Mouse (Mus musculus): ENCODE results near the gene Rab25. TPM values are rescaled to one million over a fixed set of nuclear protein-coding genes. Genes with fewer than 3 reads are reported as not detected.
A peak's percentile ranks its signal among the peaks of the same experiment; 100 is the strongest.

The Rab25 gene
- polyA plus RNA-seq, 1 experiment from 2014 or later: 2.1 TPM

- H3K9me3 ChIP-seq: no peaks in the 10 kb centered on the region
- H3K4me1 ChIP-seq (replicated peaks): peaks cover 51% of the 10 kb centered on the region
- H3K27ac ChIP-seq: peak overlapping the region; percentile 71
Measured at GRCm38 (mm10) chr3:88511559-88511958, 36.5 kb downstream of the Rab25 start.

GRCm38 (mm10) chr3:88510421-88511289 is 37.4 kb downstream of the Rab25 start:
- no peaks in the 10 kb centered on the region for H3K36me3 ChIP-seq
- no peaks in the 10 kb centered on the region for H3K9me3 ChIP-seq
- 58% methylated on average over 13 of the region's 13 CpGs for WGBS
- H3K4me3 ChIP-seq: peak overlapping the region; percentile 54
- no peak for DNase-seq (ENCODE audit: low spot score)
- peak overlapping the region; percentile 87 for H3K27ac ChIP-seq
- H3K4me1 ChIP-seq (replicated peaks): peaks cover 52% of the 10 kb centered on the region
- peaks cover 3% of the 10 kb centered on the region for H3K27me3 ChIP-seq (ENCODE audit: insufficient read depth, poor library complexity, severe bottlenecking)

More at GRCm38 (mm10) chr3:88511559-88511958, 36.5 kb downstream of the Rab25 start:
- H3K4me3 ChIP-seq: no peak overlapping the region
- H3K27me3 ChIP-seq (ENCODE audit: insufficient read depth, poor library complexity, severe bottlenecking): peaks cover 3% of the 10 kb centered on the region
- no peaks in the 10 kb centered on the region for H3K36me3 ChIP-seq
- no peak for DNase-seq (ENCODE audit: low spot score)
- WGBS: 63% methylated on average over 4 of the region's 4 CpGs

GRCm38 (mm10) chr3:88509692-88510420 is 38.2 kb downstream of the Rab25 start, which contains the start of gene Lmna:
TSS of gene Lmna (minus strand) at chr3:88509956.
- under 1% methylated on average over 31 of the region's 31 CpGs for WGBS
- Histone ChIP-seq H3K36me3 (no peaks in the 10 kb centered on the region), H3K27me3 (ENCODE audit: insufficient read depth, poor library complexity, severe bottlenecking) (peaks cover 6% of the 10 kb centered on the region), H3K9me3 (no peaks in the 10 kb centered on the region), H3K27ac (peak within 1 kb of the TSS; percentile 87), H3K4me1 (replicated peaks) (peaks cover 58% of the 10 kb centered on the region), H3K4me3 (peak within 1 kb of the TSS; percentile 54)
- peak; percentile 92 for DNase-seq (ENCODE audit: low spot score)

GRCm38 (mm10) chr3:88509250-88509649 is 38.9 kb downstream of the Rab25 start:
- peak overlapping the region; percentile 54 for H3K4me3 ChIP-seq
- H3K27ac ChIP-seq: peak overlapping the region; percentile 87
- H3K9me3 ChIP-seq: no peaks in the 10 kb centered on the region
- no peaks in the 10 kb centered on the region for H3K36me3 ChIP-seq
- H3K27me3 ChIP-seq (ENCODE audit: insufficient read depth, poor library complexity, severe bottlenecking): peaks cover 10% of the 10 kb centered on the region
- no peak for DNase-seq (ENCODE audit: low spot score)
- H3K4me1 ChIP-seq (replicated peaks): peaks cover 60% of the 10 kb centered on the region
- 77% methylated on average over 3 of the region's 3 CpGs for WGBS

DNA sequence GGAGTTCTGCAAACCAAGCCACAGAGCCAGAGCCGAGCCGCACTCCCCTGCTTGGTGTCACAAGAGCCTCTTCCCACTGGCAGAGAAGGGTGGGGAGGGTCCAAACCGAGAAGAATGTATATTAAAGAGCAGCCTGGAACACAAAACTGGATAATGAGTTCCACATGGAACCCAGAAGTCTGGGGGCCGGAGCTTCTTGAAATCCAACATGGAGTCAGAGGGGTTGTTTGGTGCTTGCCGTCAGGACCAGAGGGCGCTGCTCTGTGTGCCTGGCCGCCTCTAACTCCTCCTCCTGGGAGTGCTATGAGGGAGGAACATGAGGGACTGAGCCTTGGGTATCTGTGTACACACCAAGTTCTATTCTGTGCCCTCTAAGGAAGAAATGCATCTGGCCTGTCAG is 42.3 kb downstream of the Rab25 start:
- Histone ChIP-seq H3K36me3 (no peaks in the 10 kb centered on the region), H3K27ac (0 out of 2 replicates have a peak overlapping the region, but pooled peaks have one; percentile 13), H3K4me1 (replicated peaks) (peaks cover 63% of the 10 kb centered on the region), H3K4me3 (no peak overlapping the region), H3K27me3 (ENCODE audit: insufficient read depth, poor library complexity, severe bottlenecking) (peaks cover 45% of the 10 kb centered on the region), H3K9me3 (no peaks in the 10 kb centered on the region)
- WGBS: 51% methylated on average over 7 of the region's 7 CpGs
- DNase-seq (ENCODE audit: low spot score): no peak

DNA sequence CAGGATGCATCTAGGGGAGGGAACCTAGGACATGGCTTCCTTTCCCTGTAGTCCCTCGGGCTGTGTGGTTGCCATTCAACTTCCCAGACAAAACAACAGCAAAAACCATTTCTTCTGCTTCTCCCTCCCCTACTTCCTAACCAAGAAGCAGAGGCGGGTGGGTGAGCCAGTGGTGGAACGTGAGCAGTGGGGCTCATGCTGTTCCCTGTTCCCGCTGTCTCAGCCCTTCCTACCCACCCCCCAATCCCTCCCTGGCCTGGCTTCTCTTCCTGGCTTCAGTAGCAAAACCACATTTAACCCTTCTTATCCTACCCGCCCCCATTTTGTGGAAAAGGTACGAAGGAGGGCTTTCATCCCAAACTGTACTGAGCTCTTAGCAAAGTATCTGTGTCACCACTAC is 43.0 kb downstream of the Rab25 start:
- Histone ChIP-seq H3K4me3 (no peak overlapping the region), H3K36me3 (no peaks in the 10 kb centered on the region), H3K4me1 (replicated peaks) (peaks cover 61% of the 10 kb centered on the region), H3K9me3 (no peaks in the 10 kb centered on the region), H3K27me3 (ENCODE audit: insufficient read depth, poor library complexity, severe bottlenecking) (peaks cover 50% of the 10 kb centered on the region), H3K27ac (0 out of 2 replicates have a peak overlapping the region, but pooled peaks have one; percentile 13)
- WGBS: 65% methylated on average over 6 of the region's 6 CpGs
- no peak for DNase-seq (ENCODE audit: low spot score)

DNA sequence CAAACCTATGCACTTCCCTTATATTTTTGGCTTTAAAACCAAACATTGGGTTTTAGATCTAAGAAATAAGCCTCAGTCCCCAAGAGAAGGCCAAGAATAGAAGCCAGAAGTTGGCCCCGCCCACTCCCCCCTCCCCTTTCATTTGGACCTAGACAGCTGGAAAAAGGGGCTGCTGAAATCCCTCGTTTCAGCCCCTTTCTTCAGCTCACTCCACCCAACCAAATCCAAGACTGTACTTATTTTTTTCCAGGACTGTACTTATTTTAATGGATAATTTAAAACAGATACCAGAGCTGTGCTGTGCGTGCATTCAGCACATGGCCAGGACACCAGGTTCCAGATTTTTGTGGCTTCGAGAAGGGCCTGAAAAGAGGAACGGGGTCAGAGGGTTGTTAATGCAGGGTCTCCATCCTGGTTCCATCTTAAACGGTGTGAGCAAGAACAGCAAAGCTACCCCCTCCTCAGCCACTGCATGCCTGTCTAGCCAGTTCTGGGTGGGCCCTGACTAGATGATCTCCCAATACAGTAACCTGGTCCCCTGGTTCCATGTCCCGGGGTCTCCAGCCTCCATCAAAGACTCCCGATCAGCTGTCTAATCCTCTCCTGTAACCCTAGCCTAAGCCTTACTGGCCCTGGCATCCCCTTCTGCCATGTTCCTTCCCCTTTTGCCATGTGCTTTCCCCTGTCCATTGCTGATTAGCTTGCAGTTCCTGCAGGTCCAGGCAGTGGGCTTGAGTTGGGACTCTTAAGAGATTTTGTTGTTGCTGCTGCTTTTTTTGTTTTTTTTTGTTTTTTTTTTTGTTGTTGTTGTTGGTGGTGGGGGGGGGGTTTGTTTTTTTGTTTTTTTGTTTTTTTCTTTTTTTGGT is 44.0 kb downstream of the Rab25 start:
- no peak for DNase-seq (ENCODE audit: low spot score)
- Histone ChIP-seq H3K4me3 (0 out of 2 replicates have a peak overlapping the region, but pooled peaks have one; percentile 76), H3K4me1 (replicated peaks) (peaks cover 54% of the 10 kb centered on the region), H3K27ac (no peak overlapping the region), H3K9me3 (no peaks in the 10 kb centered on the region), H3K27me3 (ENCODE audit: insufficient read depth, poor library complexity, severe bottlenecking) (peaks cover 53% of the 10 kb centered on the region), H3K36me3 (no peaks in the 10 kb centered on the region)
- WGBS: 46% methylated on average over 8 of the region's 8 CpGs

GRCm38 (mm10) chr3:88503505-88503863 is 44.6 kb downstream of the Rab25 start:
- H3K27ac ChIP-seq: 0 out of 2 replicates have a peak overlapping the region, but pooled peaks have one; percentile 82
- H3K27me3 ChIP-seq (ENCODE audit: insufficient read depth, poor library complexity, severe bottlenecking): peaks cover 53% of the 10 kb centered on the region
- 18% methylated on average over 4 of the region's 4 CpGs for WGBS
- H3K36me3 ChIP-seq: no peaks in the 10 kb centered on the region
- H3K9me3 ChIP-seq: no peaks in the 10 kb centered on the region
- DNase-seq (ENCODE audit: low spot score): no peak
- H3K4me1 ChIP-seq (replicated peaks): peaks cover 52% of the 10 kb centered on the region
- H3K4me3 ChIP-seq: peak overlapping the region; percentile 76

DNA sequence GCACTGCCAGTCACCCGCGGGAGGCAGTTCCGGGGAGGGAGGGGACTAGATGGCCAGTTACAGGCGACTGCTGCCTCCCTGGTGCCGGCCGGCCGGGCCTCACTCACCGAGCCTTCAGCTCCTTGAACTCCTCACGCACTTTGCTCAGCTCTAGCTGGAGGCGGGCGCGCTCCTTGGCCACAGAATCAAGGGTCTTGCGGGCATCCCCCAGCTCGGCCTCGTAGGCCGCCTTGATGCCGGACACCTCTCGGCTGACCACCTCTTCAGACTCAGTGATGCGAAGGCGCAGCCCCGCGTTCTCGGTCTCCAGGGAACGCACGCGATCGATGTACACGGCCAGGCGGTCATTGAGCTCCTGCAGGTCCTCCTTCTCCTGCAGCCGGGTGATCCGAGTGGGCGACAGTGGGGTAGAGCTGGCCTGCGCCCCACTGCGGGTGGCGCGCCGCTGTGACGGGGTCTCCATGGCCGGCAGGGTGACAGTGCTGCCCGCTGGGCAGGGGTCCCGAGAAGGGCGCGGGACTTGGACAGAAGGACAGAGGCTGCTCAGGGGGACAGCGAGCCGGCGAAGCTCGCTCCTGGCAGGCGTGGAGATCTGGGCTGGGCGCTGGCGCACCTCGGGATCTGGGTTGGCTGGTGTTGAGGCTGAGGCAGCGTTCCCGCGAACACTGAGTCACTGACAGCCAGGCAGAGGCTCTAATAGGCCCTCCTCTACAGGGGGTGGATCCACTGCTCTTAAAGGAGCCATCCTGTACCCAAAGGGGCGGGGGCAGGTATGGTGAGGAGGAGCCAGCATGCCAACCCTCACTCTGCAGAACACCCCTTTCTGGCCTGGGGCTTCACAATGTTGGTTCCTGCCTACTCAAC is 45.2 kb downstream of the Rab25 start:
- H3K36me3 ChIP-seq: no peaks in the 10 kb centered on the region
- H3K4me1 ChIP-seq (replicated peaks): peaks cover 53% of the 10 kb centered on the region
- WGBS: under 1% methylated on average over 55 of the region's 55 CpGs
- H3K27me3 ChIP-seq (ENCODE audit: insufficient read depth, poor library complexity, severe bottlenecking): peaks cover 50% of the 10 kb centered on the region
- no peaks in the 10 kb centered on the region for H3K9me3 ChIP-seq
- peak; percentile 61 for DNase-seq (ENCODE audit: low spot score)
- H3K27ac ChIP-seq: peak overlapping the region; percentile 82
- peak overlapping the region; percentile 76 for H3K4me3 ChIP-seq

GRCm38 (mm10) chr3:88502031-88502571 is 46.0 kb downstream of the Rab25 start:
- peaks cover 58% of the 10 kb centered on the region for H3K4me1 ChIP-seq (replicated peaks)
- 16% methylated on average over 11 of the region's 11 CpGs for WGBS
- H3K27me3 ChIP-seq (ENCODE audit: insufficient read depth, poor library complexity, severe bottlenecking): peaks cover 50% of the 10 kb centered on the region

DNA sequence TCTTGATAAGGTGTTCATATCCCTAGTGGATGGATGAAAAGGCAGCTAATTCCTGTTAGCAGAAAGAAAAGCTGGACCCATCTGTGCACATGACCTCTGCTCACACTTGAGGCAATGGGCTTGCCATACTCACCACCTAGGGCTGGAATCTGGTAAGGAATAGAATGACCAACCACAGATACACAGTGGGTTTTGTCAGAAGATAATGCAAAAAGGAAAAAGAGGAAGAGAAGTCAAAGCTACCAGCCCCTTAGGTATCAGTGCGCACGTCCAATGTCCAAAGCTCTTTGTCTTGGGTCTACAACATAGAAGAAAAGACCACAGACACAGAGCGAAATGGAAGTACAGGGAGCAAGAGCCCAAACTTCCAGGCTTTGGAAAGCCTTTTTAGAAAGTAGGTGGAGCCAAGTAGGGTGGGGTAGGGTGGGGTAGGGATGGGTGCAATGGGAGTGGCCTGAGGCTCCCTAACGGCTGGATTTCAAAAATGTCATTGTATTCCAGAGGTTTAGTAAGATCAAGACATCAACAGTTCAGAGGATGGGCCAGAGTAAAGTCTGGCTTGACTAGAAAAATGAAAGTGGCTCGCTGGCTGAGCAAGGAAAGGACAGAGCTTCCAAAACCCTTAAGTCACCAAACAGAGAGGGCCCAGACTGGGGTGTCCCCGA is 46.6 kb downstream of the Rab25 start:
- H3K27ac ChIP-seq: no peak overlapping the region
- H3K9me3 ChIP-seq: no peaks in the 10 kb centered on the region
- H3K4me1 ChIP-seq (replicated peaks): peaks cover 56% of the 10 kb centered on the region
- H3K36me3 ChIP-seq: no peaks in the 10 kb centered on the region
- H3K27me3 ChIP-seq (ENCODE audit: insufficient read depth, poor library complexity, severe bottlenecking): peaks cover 50% of the 10 kb centered on the region
- H3K4me3 ChIP-seq: peak overlapping the region; percentile 76
- WGBS: 53% methylated on average over 6 of the region's 6 CpGs
- no peak for DNase-seq (ENCODE audit: low spot score)

More at GRCm38 (mm10) chr3:88502031-88502571, 46.0 kb downstream of the Rab25 start:
- no peak for DNase-seq (ENCODE audit: low spot score)
- Histone ChIP-seq H3K36me3 (no peaks in the 10 kb centered on the region), H3K27ac (peak overlapping the region; percentile 82; the same call in 1 of the 2 replicates), H3K9me3 (no peaks in the 10 kb centered on the region), H3K4me3 (peak overlapping the region; percentile 76)

Measured in hindbrain, embryonic 10.5 days (tissue).